18 mouse cellular contexts compared by ENCODE assay signal in genomic region chr4:82298606-82299005, GRCm38 (mm10).
DNase-seq lines count a peak whose midpoint lies in the region; ATAC-seq and TF ChIP-seq lines count a peak whose summit lies in the region.
"Had no signal": no experiment of that assay in that cellular context is flagged by ENCODE, and none has a peak within 500 bp of the region (broad histone marks: within the 10 kb centered on the region; RNA-seq: fewer than 3 reads in every experiment).

No protein-coding gene starts in this region.

- H3K9me3 ChIP-seq in midbrain, embryonic 11.5 days (ENCODE audit: control insufficient read depth, low read length): no peaks in the 10 kb centered on the region
- H3K9me3 ChIP-seq in midbrain, embryonic 16.5 days (replicated peaks; ENCODE audit: control insufficient read depth, low read length, poor library complexity, severe bottlenecking): no peaks in the 10 kb centered on the region
- H3K9me3 ChIP-seq in stomach, postnatal 0 days (ENCODE audit: control insufficient read depth, low read length): no peaks in the 10 kb centered on the region
- H3K9me3 ChIP-seq: embryonic facial prominence, embryonic 10.5 days; embryonic facial prominence, embryonic 12.5 days; forebrain, embryonic 13.5 days; forebrain, embryonic 15.5 days had no signal

- WGBS in midbrain, embryonic 11.5 days: 93% methylated on average over 1 of the region's 1 CpGs
- WGBS in midbrain, embryonic 16.5 days: 94% methylated on average over 1 of the region's 1 CpGs
- WGBS in stomach, postnatal 0 days: 61% methylated on average over 1 of the region's 1 CpGs

- no peak for TF ChIP-seq EP300 in stomach, postnatal 0 days (optimal IDR thresholded peaks at IDR 0.05)

- peak overlapping the region; percentile 56 for H3K27ac ChIP-seq in layer of hippocampus, adult 2 months
- no peak overlapping the region for H3K27ac ChIP-seq in midbrain, embryonic 11.5 days (ENCODE audit: low read depth, low read length)
- no peak overlapping the region for H3K27ac ChIP-seq in midbrain, embryonic 16.5 days (ENCODE audit: low read length)
- H3K27ac ChIP-seq in stomach, postnatal 0 days (replicated peaks): no peak overlapping the region
- H3K27ac ChIP-seq: embryonic facial prominence, embryonic 10.5 days; embryonic facial prominence, embryonic 12.5 days; forebrain, embryonic 13.5 days had no signal

- no peak overlapping the region for H3K4me3 ChIP-seq in layer of hippocampus, adult 2 months
- no peak overlapping the region for H3K4me3 ChIP-seq in midbrain, embryonic 11.5 days (ENCODE audit: low read depth, low read length)
- no peak overlapping the region for H3K4me3 ChIP-seq in midbrain, embryonic 16.5 days (ENCODE audit: low read depth, low read length)
- H3K4me3 ChIP-seq in stomach, postnatal 0 days (ENCODE audit: low read depth, low read length): no peak overlapping the region
- H3K4me3 ChIP-seq: embryonic facial prominence, embryonic 10.5 days; embryonic facial prominence, embryonic 12.5 days; forebrain, embryonic 13.5 days; forebrain, embryonic 15.5 days had no signal

- no peak for ATAC-seq in midbrain, embryonic 11.5 days (ENCODE audit: low FRiP score)
- ATAC-seq in midbrain, embryonic 16.5 days: no peak
- no peak for ATAC-seq in stomach, postnatal 0 days (ENCODE audit: low FRiP score, low TSS enrichment)
- ATAC-seq: forebrain, embryonic 13.5 days; forebrain, embryonic 15.5 days had no signal

- DNase-seq in layer of hippocampus, adult 2 months (ENCODE audit: low spot score in 2 of 2): no peak
- no peak for DNase-seq in layer of hippocampus, adult 11-12 months (ENCODE audit: low spot score)
- peak; percentile 49 for DNase-seq in midbrain, embryonic 11.5 days (ENCODE audit: low spot score, missing footprints)
- DNase-seq in telencephalon, adult 2 months (ENCODE audit: low read depth, low spot score): peak; percentile 87
- DNase-seq in stomach, postnatal 0 days (ENCODE audit: low spot score): no peak
- DNase-seq: adrenal gland, adult 2 months; adrenal gland, postnatal 10 days; adrenal gland, postnatal 25 days; cerebellum, adult 11-12 months; cerebellum, adult 2 months; cerebellum, adult 9-10 months; cerebellum, postnatal 10 days; cerebellum, postnatal 25 days had no signal

- no peak overlapping the region for H3K9ac ChIP-seq in midbrain, embryonic 11.5 days (ENCODE audit: low read length)
- no peak overlapping the region for H3K9ac ChIP-seq in midbrain, embryonic 16.5 days (ENCODE audit: low read depth, low read length)
- no peak overlapping the region for H3K9ac ChIP-seq in stomach, postnatal 0 days (ENCODE audit: low read length)
- H3K9ac ChIP-seq: embryonic facial prominence, embryonic 12.5 days; forebrain, embryonic 13.5 days; forebrain, embryonic 15.5 days had no signal

- H3K36me3 ChIP-seq in midbrain, embryonic 11.5 days (ENCODE audit: control insufficient read depth, insufficient read depth, low read length): no peaks in the 10 kb centered on the region
- H3K36me3 ChIP-seq in midbrain, embryonic 16.5 days (ENCODE audit: control insufficient read depth, insufficient read depth, low read length): no peaks in the 10 kb centered on the region
- no peaks in the 10 kb centered on the region; the same call in 1 of the 2 replicates for H3K36me3 ChIP-seq in stomach, postnatal 0 days (ENCODE audit: control insufficient read depth, insufficient read depth, low read length)

- no peak overlapping the region for H3K4me2 ChIP-seq in midbrain, embryonic 11.5 days
- no peak overlapping the region for H3K4me2 ChIP-seq in midbrain, embryonic 16.5 days (ENCODE audit: low read length)
- no peak overlapping the region for H3K4me2 ChIP-seq in stomach, postnatal 0 days (replicated peaks; ENCODE audit: low read depth)
- H3K4me2 ChIP-seq: embryonic facial prominence, embryonic 12.5 days; forebrain, embryonic 13.5 days; forebrain, embryonic 15.5 days had no signal

- peaks cover 12% of the 10 kb centered on the region; the same call in 1 of the 2 replicates for H3K4me1 ChIP-seq in midbrain, embryonic 11.5 days (ENCODE audit: control insufficient read depth, insufficient read depth, low read length)
- 0 out of 2 replicates have a peak, but pooled peaks cover 2% of the 10 kb centered on the region for H3K4me1 ChIP-seq in midbrain, embryonic 16.5 days (ENCODE audit: control insufficient read depth, insufficient read depth, low read length)
- H3K4me1 ChIP-seq in stomach, postnatal 0 days (replicated peaks; ENCODE audit: control insufficient read depth, insufficient read depth): no peaks in the 10 kb centered on the region

- TF ChIP-seq CTCF in layer of hippocampus, adult 2 months (conservative IDR thresholded peaks at IDR 0.05): no peak
- no peak for TF ChIP-seq CTCF in stomach, postnatal 0 days (IDR thresholded peaks at IDR 0.05; ENCODE audit: low read depth)

- no peaks in the 10 kb centered on the region for H3K27me3 ChIP-seq in midbrain, embryonic 11.5 days (ENCODE audit: control insufficient read depth, insufficient read depth, low read length)
- no peaks in the 10 kb centered on the region for H3K27me3 ChIP-seq in midbrain, embryonic 16.5 days (ENCODE audit: control insufficient read depth, insufficient read depth, low read depth, low read length)
- H3K27me3 ChIP-seq in stomach, postnatal 0 days (ENCODE audit: control insufficient read depth, insufficient read depth, low read length): no peaks in the 10 kb centered on the region
- H3K27me3 ChIP-seq: embryonic facial prominence, embryonic 12.5 days; forebrain, embryonic 13.5 days; forebrain, embryonic 15.5 days had no signal

Comparison
In these comparisons a context has a peak if more than half of its experiments do, and no peak if none do; other contexts are left out.
1. DNase-seq: peak in midbrain, embryonic 11.5 days (single experiment) and telencephalon, adult 2 months (single experiment); none in layer of hippocampus, adult 2 months (0 of 2), layer of hippocampus, adult 11-12 months (single experiment) and stomach, postnatal 0 days (single experiment).